Mouse (Mus musculus) small intestine, adult 2 months (tissue): Measurements from ENCODE around the gene Tcf21. TPM values are rescaled to one million over a fixed set of nuclear protein-coding genes. Genes with fewer than 3 reads are reported as not detected.

ENCODE experiments used
- H3K27ac ChIP-seq: fragments of 200-500 bp; 2 replicates; pipeline ENCODE4 v1.5.1; 2012; ENCODE audit warnings: low read depth, low read length, control low read depth, inconsistent platforms; ENCODE audit not compliant: insufficient read depth
- H3K27me3 ChIP-seq: fragments of 200-500 bp; 2 replicates; pipeline ENCODE4 v1.6.1; 2012; ENCODE audit warnings: mild to moderate bottlenecking, moderate library complexity, low read length, inconsistent platforms; ENCODE audit not compliant: control insufficient read depth, insufficient read depth
- H3K36me3 ChIP-seq: fragments of 200-500 bp; 2 replicates; pipeline ENCODE4 v1.6.1; 2012; ENCODE audit warnings: mild to moderate bottlenecking, low read length, control low read depth, inconsistent platforms; ENCODE audit not compliant: control insufficient read depth, insufficient read depth
- H3K4me1 ChIP-seq: fragments of 200-500 bp; 2 replicates; pipeline ENCODE4 v1.6.1; 2012; ENCODE audit warnings: low read length, inconsistent platforms, mixed read lengths; ENCODE audit not compliant: control insufficient read depth, insufficient read depth, insufficient read length
- H3K4me3 ChIP-seq: fragments of 200-500 bp; 2 replicates; pipeline ENCODE4 v1.5.1; 2012; ENCODE audit warnings: low read depth, mild to moderate bottlenecking, control low read depth, inconsistent platforms, low read length, moderate library complexity
- CTCF ChIP-seq: fragments of 200-500 bp; IDR thresholded peaks from 2 replicates; pipeline ENCODE4 v1.5.1; 2012; ENCODE audit warnings: low read depth, mild to moderate bottlenecking, control low read depth, inconsistent platforms, low read length, moderate library complexity, mixed read lengths; ENCODE audit not compliant: insufficient replicate concordance, insufficient read length; ENCODE audit errors: extremely low read depth
- POLR2A ChIP-seq: fragments of 200-500 bp; IDR thresholded peaks from 2 replicates; pipeline ENCODE4 v1.6.1; 2012; ENCODE audit warnings: low read depth, mild to moderate bottlenecking, control low read depth, inconsistent platforms, low read length, moderate library complexity
- WGBS: fragments of 180-500 bp; shearing (Covaris S2); methylation state at CpG from one replicate; pipeline ENCODE4 v1.1.7; 2018; 5-methylcytosine and 5-hydroxymethylcytosine counted together
- polyA plus RNA-seq: library from polyadenylated mRNA; depleted of rRNA; stranded (reverse); fragments of >200 nt; gene quantifications from 2 replicates; pipeline ENCODE4 v1.2.3, GENCODE M21; 2012; rRNA removed

Gene Tcf21
- polyA plus RNA-seq, 1 experiment, result 46.8 TPM

DNA sequence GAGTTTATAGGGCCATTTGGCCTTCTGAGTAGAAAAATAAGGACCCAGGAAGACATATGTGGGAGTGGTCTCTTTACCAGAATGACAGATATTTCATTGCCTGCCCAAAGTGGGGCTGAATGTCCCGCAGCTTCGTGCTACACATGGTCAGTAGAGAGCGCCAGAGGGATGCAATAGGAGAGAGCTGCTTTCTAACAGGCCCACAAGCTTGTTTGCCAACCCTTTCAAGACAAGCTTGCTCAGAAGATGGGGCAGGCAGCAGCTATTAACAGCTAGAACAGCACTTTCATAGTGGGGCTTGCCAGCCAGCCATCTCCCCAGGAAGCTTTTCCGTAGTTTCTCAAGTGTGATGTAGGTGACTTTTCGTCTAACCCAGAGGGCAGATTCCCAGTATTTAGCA, 42.0 kb downstream of the Tcf21 start:
- WGBS, result 14% methylated on average over 5 of the region's 5 CpGs
- Histone ChIP-seq H3K4me1 (no peaks in the 10 kb centered on the region), H3K36me3 (no peaks in the 10 kb centered on the region), H3K4me3 (no peak overlapping the region), H3K27ac (no peak overlapping the region), H3K27me3 (no peaks in the 10 kb centered on the region)
- no peak for TF ChIP-seq POLR2A
- peak; percentile 35; the same call in 1 of the 2 replicates for TF ChIP-seq CTCF

DNA sequence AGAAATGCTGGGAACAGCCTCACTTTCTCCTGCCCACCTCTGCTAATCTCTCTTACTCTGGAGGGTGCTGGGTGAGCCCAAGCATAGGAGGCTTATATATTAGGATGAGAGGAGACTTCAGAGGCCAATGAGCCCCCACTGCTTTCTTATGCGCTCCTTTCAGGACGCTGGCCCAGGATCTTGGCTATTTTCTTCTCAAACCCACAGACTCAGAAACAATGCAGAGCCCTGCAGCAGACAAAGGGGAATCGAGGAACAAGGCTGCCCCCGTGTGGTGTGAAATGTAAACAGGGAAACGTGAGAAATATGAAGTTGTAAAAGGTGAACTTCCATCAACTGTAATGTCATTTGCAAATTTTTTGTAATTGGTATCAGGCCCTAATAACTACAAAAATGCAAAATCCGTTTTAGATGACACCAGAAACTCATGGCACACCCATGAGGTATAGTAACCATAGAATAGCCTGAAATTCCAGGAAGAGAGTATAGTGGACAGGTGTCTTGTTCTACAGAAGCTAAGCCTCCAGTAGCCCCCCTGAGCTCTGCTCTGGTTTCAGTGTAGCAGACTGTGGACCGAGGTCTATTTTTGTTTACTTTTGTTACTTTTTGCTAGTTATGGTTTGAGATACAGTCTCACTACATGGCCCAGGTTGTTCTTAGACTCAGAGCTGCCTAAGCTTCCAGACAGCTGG, 43.8 kb downstream of the Tcf21 start:
- no peaks in the 10 kb centered on the region for H3K36me3 ChIP-seq

GRCm38 (mm10) chr10:22775456-22775855, 44.5 kb downstream of the Tcf21 start:
- Histone ChIP-seq H3K27ac (no peak overlapping the region), H3K4me1 (no peaks in the 10 kb centered on the region), H3K4me3 (no peak overlapping the region), H3K27me3 (no peaks in the 10 kb centered on the region), H3K36me3 (no peaks in the 10 kb centered on the region)
- TF ChIP-seq CTCF (no peak), POLR2A (no peak)
- WGBS, result 63% methylated on average over 2 of the region's 2 CpGs

More for the DNA sequence above, 43.8 kb downstream of the Tcf21 start:
- 11% methylated on average over 7 of the region's 7 CpGs for WGBS
- no peaks in the 10 kb centered on the region for H3K4me1 ChIP-seq
- TF ChIP-seq POLR2A, result no peak
- TF ChIP-seq CTCF, result peak; percentile 45; the same call in 1 of the 2 replicates
- H3K27me3 ChIP-seq, result no peaks in the 10 kb centered on the region
- no peak overlapping the region for H3K27ac ChIP-seq
- no peak overlapping the region for H3K4me3 ChIP-seq

GRCm38 (mm10) chr10:22774626-22775025, 45.3 kb downstream of the Tcf21 start:
- H3K27me3 ChIP-seq, result no peaks in the 10 kb centered on the region
- TF ChIP-seq CTCF (no peak), POLR2A (no peak)
- no peak overlapping the region for H3K27ac ChIP-seq
- H3K4me1 ChIP-seq, result no peaks in the 10 kb centered on the region
- no peak overlapping the region for H3K4me3 ChIP-seq
- H3K36me3 ChIP-seq, result no peaks in the 10 kb centered on the region
- 42% methylated on average over 3 of the region's 3 CpGs for WGBS

Other genes with a start within 250 kb of the Tcf21 start
- 0.18 and 0.24 TPM in 2 replicates for gene Slc2a12, start 175.2 kb downstream of the Tcf21 start, polyA plus RNA-seq
- gene Tbpl1, start 88.2 kb downstream of the Tcf21 start, polyA plus RNA-seq, result 6.2 and 12.9 TPM in 2 replicates